Mouse (Mus musculus) cerebellum, adult 2 months (tissue): ENCODE results near the gene Tfcp2.

Experiments used
- CTCF ChIP-seq: fragments of 200-500 bp; IDR thresholded peaks from 2 replicates; pipeline ENCODE4 v1.5.1; 2011; ENCODE audit warnings: low read depth, mild to moderate bottlenecking, control low read depth, low read length, moderate library complexity, borderline replicate concordance; ENCODE audit not compliant: insufficient read depth
- POLR2A ChIP-seq: fragments of 200-500 bp; IDR thresholded peaks from 2 replicates; pipeline ENCODE4 v1.6.1; 2011; ENCODE audit warnings: low read length, control low read depth, borderline replicate concordance; ENCODE audit not compliant: insufficient read depth

GRCm38 (mm10) chr15:100573946-100574345 is 22.1 kb upstream of the Tfcp2 start:
- TF ChIP-seq CTCF (no peak), POLR2A (no peak)
